Mouse (Mus musculus) neutrophil, adult 5-6 weeks (primary cell): Measurements from ENCODE around the gene Pef1. TPM values are rescaled to one million over a fixed set of nuclear protein-coding genes. Genes with fewer than 3 reads are reported as not detected.

Experiments used
- ATAC-seq: fragments of 151-379, 151-347 bp; 2 replicates; pipeline ENCODE4 v1.8.0; 2017; ENCODE audit warnings: mild to moderate bottlenecking, moderate TSS enrichment; ENCODE audit not compliant: insufficient number of reproducible peaks, poor library complexity, low FRiP score, severe bottlenecking; ENCODE audit errors: extremely low read depth
- total RNA-seq: library from RNA; stranded (forward); fragments of 200-1000 nt; gene quantifications from 2 replicates; pipeline ENCODE4 v1.2.3, GENCODE M21; 2017

The Pef1 gene
- 21.9 and 22.7 TPM in 2 replicates for total RNA-seq

DNA sequence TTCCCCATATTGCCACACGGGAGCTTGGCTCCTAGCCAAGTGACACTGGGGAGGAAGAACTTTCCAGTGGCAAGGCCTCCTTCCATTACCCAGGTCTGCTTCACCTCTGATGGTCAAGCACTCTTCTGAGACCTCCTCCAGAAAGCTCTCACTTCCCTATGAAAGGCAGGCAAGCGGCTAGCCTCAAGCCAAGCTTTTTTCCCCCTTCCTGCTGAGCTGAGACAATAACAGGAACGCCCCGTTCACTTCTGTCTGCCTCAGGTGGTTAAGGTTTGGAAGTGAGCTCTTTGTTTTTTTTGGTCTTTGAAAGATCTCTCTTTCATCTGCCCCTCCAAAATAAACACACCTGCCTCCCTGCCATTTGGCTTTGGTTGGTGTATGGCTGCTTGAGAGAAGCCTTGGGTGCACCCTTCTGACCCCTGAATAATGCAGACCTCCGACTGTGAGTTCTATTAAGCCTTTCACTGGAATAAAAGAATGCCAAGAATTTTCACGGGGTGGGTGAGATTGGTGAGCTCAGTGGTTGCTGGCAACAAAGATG is at the start of gene Pef1:
TSS of gene Pef1 (plus strand) at position 448 of the 541 bp plus-strand sequence.
- no peak for ATAC-seq

DNA sequence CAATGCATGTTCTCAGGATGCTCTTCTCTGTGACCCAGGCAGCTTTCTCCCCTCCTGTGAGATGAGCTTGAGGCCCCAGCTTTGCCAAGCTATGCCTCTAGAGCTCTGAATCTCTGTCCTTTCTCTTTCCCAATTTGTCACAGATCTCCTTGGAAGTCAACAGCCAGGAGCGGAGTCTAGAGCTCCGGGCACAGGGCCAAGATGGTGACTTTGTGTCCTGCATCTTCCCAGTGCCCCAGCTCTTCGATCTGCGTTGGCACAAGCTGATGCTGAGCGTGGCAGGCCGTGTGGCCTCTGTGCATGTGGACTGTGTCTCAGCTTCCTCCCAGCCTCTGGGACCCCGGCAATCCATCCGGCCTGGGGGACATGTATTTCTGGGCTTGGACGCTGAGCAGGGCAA is 49.2 kb upstream of the Pef1 start:
- ATAC-seq: no peak

DNA sequence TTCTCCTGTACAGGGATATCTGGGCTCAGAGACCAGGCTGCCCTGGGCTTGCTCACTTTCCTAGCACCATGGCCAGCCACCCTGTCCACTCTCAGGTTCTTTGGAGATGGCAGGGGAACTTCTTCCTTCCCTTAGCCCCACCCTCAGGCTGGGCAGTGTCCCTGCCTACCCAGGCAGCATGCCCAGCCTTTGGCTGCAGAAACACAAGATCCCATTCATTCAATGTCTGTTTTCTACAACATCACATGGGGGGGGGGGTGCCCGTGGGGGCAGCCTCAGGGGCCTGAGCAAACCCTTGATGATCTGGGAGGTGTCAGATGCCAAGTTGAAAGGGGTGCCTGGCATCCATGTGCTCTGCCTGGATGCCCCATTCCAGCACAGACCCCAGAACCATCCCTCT is 47.6 kb upstream of the Pef1 start:
- no peak for ATAC-seq

DNA sequence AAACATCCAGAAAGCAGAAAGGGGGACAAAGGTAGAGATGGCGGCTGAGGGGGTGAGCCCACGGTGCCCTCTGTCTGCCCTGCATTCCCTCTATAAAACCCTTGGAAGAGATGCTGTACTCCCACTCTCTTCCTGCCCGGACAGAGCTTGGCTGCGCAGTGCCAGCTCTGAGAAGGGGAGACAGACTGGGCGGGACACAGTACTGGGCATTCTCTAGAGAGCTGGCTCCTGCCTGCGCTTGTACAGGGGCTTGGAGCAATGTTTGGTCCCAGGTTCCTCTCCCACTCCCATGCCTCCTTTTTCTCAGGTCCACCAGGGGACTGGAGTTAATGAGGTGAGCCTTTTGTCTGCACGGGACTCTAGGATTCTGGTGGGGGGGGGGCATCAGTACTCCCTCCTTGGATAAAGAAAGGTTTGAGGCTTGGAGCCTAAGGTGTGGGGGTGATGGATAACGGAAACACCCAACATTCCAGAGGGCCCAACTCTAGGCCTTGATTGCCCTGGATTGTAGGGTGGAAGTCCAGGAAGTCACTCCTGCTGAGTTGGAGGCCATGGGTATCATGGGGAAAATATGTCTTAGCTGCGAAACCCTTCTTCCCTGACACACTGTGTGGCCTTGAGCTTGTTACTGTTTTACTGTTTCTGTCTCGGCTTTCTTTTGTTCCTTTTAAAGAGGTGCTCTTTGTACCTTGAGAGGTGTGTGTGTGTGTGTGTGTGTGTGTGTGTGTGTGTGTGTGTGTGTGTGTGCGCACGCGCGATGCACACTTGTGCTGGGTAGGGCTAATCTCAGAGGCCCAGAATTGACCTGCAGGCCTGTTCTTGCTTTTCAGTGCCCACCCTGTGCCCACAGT is 47.0 kb upstream of the Pef1 start:
- ATAC-seq: no peak

DNA sequence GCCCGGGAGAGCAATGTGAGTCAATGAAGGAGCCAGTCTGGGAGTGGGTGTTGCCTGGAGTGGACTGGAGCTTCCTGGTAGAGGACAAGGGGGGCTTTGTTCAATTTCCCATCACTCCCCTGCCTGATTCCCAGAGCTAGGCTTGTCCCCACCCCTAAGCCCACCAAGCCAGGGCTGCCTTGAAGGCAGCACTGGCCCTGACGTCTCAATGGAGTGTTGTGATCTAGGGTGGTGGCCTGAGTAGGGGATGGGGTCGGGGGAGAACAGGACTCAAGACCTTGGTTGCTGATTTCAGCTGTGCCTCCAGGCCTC is 46.4 kb upstream of the Pef1 start:
- no peak for ATAC-seq

DNA sequence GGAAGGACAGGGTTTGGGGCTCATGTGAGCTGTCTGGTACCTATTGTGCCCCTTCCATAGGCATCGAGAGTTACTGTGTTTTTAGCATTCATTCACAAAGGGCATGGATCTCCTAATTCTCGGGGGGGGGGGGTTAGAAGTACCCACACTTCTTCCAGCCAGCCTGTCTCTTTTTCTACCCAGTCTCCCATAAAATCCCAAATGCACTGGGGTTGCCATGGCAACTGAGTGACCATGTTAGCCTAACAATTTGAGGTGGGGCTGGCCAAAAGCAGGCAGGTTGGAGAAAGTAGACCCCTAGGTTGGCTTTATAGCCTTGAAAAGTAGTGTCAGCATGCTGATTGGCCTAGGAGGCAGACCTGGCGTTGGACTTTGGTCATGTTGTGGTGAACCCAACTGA is 45.9 kb upstream of the Pef1 start:
- no peak for ATAC-seq

DNA sequence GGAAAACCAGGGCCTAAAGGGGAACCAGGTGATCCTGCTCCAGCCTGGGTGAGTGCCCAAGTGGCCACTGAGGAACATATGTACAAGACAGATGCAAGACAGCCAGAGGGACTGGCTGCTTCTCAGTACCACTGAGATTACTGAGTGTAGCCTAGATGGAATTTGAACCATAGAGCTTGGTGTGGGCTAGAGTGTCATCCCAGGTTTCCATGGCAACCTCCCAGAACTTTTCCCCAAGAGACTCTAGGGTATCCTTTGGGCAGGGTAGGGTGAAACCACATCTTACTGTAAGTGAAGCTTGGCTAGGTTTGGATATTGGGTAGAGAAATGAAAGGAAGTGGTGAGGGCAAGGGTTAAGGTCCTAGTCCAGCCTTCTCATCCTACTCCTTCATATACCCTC is 41.4 kb upstream of the Pef1 start:
- ATAC-seq: no peak

DNA sequence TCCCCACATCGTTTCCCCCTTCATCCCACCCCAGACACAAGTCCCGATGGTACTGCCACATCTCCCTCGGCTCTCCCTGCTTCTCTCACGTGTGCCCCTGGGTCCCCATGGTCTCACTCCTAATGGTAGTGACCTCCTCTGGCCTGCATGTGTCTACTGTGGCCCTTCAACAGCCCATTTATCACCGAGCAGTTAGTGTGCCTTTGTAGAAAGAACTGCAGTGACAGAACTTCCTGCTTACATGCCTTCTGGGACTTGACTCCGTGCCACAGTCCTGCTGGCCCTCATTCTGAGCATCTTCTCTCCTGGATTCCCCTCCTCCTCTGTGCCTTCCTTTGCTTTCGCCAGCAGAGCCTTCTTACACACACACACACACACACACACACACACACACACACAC is 39.2 kb upstream of the Pef1 start:
- no peak for ATAC-seq

DNA sequence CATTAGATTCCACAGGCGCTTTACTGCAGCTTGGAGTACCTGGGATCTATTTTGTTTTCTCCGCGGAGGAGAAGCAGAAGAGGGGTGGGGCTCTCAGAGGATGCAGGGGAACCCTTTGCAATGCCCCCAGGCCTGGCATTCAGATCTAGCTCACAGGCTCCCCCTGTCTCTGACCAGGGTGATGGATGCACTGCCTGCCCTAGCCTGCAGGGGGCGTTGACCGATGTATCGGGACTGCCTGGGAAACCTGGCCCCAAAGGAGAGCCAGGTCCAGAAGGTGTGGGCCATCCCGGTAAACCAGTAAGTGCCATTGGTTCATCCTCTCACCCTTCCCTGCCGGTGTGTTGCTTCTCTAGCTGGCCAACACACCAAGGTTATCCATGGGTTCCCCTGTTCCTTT is 35.5 kb upstream of the Pef1 start:
- ATAC-seq: no peak

DNA sequence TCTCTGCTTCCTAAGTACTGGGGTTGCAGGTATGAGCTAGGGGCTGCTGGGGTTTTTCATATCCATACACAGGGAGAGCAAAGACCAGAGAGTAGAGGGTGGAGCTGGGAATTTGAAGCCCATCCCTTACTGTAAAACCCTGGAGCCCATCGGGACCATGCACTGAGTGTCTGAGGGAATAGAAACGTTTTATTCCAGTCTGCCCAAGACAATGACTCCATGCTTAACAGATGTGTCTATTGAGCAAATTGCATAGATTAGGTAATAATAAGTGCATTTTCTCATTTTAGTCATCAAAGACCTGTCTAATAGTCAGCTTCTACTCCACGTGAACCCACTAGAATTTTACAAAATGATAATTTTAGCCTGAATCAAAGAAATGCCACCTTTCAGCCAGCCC is 31.8 kb upstream of the Pef1 start:
- no peak for ATAC-seq

DNA sequence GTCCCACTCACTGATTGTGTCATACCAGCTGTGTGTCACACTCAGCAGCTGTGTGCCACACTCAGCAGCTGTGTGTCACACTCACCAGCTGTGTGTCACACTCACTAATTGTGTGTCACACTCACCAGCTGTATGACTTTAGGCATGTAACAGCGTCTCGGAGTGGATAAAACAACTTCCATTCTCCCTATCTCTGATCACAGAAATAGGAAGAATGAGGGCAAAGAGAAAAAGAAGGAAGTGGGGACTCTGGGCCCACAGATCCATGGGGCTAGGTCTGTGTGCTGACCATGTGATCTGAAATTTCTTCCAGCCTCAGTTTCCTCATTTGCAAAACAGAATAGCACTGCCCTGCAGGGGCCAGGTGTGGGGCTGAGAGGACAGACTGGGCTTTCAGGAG is 30.6 kb upstream of the Pef1 start:
- ATAC-seq: no peak

DNA sequence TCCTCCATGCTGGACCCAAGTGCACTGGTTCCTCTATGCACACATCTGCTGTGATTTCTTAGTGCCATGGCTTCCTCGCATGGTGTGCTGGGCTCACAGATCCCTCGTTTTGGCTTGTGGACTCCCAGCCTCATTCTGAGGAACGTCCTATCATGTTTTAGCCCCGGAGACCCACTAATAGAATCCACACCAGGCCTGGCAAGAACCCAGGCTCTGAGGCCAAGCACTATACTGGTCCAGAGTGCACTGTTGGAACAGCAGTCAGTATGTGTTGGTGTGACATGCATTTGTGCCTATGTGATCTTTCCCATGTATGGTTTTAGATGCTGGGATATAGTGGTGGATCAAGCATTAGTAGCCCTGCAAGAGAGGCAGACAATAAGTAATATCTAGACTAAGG is 29.0 kb upstream of the Pef1 start:
- no peak for ATAC-seq

DNA sequence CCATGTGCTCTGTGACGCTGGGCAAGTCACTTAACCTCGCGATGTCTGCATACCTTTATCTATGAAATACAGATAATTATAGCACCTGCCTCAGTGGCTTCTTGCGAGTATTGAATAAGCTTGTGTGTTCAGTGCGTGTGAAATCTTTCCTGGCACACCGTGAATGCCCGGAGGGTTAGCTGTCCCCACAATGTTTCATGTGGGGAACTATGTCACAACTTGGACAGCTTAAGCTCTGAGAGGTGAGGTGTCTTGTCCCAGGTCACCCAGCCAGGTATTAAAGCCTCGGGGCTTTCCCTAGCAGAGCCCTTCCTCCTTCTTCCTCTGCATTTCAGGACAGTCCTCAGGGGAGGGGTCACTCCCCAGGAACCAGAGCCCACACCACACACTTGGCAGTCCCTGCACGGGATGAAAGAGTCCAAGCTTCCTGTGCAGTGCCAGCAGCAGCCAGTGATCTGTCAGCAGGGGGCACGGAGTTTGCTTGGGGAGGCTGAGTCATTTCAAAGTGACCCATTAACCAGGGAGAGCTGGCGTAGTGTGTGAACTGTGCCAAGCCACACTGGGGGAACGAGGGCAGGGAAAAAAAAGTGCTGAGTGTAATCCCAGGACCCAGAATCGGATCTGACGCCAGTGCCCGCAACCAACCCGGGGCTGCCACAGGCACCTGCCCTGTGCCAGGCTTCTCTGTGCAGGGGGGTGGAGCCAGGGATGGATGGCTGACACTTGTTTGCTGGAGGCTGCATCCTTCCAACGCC is 27.4 kb upstream of the Pef1 start:
- no peak for ATAC-seq

DNA sequence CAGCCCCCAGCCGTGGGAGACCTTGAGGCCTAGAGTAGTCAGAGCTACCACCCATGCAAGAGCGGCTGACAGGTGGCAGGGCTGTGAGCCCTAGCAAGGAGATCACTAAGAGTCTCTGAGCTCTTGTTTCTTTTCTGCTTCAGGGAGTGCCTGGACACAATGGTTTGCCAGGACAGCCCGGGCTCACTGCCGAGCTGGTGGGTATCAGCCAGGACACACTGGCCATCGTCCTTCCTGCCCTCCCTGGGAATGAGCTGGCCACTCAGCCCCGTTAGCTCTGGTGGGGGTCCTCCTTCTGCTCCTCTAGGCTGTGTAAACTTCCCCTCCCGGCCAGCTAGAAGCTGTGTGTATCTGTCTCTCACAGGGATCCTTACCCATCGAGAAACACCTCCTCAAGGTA is 25.5 kb upstream of the Pef1 start:
- no peak for ATAC-seq

DNA sequence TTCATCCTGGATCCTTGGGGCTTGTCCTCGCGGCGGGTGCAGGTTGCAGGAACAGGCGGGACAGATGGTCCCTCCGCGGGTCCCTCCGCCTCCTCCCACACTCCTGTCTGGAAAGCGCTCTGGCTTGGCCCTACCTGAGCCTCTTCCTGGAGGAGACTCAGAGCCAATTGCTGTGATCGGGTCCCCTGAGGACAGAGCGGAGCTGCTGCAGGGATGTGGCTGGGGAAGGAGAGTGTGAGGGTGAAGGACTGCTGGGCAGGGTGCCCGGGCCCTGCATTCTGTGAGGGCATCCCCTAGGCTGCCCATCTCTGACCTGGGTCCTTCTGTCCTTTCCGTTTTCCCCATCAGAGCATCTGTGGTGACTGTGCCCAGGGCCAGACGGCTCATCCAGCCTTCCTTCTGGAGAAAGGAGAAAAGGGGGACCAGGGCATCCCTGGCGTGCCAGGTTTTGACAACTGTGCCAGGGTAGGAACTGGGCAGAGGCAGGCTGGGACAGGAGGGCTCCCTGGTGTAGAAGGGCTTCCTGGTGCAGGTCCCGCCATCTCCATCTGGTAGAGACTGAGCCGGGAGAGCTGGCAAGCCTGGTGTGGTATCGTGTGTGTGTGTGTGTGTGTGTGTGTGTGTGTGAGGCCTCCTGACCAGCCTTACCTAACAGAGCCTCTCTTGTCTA is 23.4 kb upstream of the Pef1 start:
- ATAC-seq: no peak

DNA sequence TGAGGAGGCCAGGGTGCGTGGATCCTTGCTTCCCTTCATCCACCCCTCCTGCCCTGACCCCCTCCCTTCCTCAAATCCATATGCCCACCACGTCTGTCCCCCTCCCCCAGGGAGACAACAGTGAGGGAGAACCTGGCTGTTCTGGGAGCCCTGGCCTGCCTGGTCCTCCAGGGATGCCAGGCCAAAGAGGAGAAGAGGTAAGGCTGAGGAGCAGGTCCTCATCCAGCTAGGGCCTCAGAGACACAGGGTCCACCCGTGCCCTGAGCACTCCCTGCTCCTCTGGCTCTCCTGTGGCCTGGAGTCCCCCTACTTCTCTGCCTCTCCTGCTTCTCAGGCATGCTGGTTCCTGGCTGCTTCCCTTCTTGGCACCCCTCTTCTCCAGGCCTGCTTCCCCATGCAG is 22.8 kb upstream of the Pef1 start:
- ATAC-seq: no peak

DNA sequence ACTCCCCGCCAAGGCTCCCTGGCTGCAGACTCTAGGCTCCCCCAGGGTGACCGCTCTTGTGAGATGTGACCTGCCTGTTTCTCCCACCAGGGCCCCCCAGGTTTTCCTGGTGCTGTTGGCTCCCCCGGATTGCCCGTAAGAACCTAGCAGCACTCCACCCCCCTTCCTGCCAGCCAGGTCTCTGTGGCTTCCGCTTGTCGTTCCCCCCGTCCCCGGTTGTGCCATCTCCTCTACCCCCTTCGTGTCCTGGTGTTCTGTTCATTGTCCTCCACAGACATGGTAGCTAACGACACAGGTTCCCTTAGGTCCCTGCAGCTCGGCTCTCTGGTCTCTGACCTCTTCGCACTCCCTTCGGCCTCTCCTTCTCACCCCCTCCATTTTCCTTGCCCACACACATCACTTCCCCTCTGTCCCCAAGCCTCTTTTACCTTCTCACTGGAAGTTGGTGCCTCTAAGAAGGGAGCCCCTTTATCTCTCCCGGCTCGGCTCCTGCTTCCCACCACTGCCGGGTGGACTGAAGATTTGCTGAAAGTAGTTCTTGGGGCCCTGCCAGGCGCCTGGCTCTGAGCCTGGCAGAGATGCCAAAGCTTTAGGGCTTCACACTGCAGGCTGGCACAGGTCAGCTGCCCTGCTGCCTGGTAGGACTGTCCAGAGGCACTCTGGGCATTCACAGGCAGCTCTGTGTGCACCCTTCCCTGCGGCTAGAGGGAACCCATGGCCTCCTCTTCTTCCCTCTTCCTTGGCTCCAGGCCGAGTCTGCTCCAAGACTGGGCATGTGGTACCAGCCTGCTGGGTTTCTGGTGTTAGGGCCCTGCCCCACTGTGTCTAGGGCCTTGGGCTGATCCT is 20.8 kb upstream of the Pef1 start:
- ATAC-seq: no peak

DNA sequence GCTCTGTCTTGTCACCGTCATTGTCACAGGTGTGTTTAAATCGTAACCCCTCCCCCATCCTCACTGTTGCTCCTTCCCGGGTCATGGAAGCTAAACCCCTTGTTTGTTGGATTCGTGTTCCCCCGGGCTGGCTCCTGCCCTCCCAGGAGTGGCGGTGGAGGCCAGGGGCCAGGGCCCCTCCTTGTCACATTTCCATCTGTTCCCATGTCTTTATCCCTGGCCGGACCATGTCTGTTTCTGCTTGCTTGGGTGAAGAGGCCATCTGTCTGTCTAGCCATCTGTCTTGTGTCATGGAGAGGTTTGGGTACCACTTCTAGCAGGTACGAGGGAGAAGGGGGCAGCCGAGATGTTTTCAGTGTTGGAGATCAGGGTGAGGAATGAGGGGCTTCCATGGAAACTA is 20.1 kb upstream of the Pef1 start:
- no peak for ATAC-seq

DNA sequence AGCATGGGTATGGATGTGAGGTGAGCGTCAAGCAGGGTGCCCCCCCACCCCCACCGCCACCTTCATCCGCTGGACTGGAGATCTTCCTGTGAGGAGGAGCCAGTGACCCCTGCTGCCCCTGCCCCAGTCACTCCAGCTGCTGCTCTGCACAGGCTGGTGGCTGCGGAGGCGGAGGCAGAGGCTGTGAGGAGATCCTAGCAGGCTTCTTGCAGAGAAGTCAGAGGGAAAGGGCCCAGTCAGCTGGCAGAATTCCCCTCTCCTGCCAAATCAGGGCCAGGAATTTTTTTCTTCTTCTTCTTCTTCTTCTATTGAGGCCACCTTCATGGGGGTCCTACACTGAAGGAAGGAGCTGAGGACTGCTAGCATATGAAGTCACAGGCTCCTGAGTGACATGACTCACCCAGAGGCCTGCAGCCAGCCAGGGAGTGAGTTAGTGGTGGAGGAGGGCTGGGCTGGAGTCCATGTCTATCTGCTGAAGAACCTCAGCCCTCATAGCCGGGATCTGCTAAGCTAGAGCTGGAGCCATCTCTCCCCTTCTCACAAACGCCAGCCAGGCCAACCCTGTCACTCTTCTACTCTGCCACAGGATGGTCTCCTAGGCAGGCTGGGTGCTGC is 17.9 kb upstream of the Pef1 start:
- ATAC-seq: no peak
